Mouse (Mus musculus) hindbrain, embryonic 11.5 days (tissue): ENCODE results near the gene Sgk1. TPM values are rescaled to one million over a fixed set of nuclear protein-coding genes. Genes with fewer than 3 reads are reported as not detected.

Source experiments
- ATAC-seq: fragments of 200-750 bp; cut with Nextera tagmentation; 2 replicates; pipeline ENCODE4 v1.8.0; 2017; ENCODE audit warnings: mild to moderate bottlenecking, moderate TSS enrichment, moderate library complexity; ENCODE audit not compliant: low FRiP score
- DNase-seq: peaks from one replicate; pipeline ENCODE4 v3.0.0-alpha.2; 2015; ENCODE audit warnings: low spot score
- H3K27ac ChIP-seq: fragments of 300-500 bp; sonication (generic); 2 replicates; pipeline ENCODE4 v1.5.1; 2014; ENCODE audit warnings: mild to moderate bottlenecking, low read depth, low read length
- H3K27me3 ChIP-seq: fragments of 300-500 bp; sonication (generic); 2 replicates; pipeline ENCODE4 v1.6.1; 2014; ENCODE audit warnings: mild to moderate bottlenecking, low read length, moderate library complexity, mixed read lengths; ENCODE audit not compliant: control insufficient read depth, insufficient read depth
- H3K36me3 ChIP-seq: fragments of 300-500 bp; sonication (generic); 2 replicates; pipeline ENCODE4 v1.6.1; 2014; ENCODE audit warnings: mild to moderate bottlenecking, low read length, moderate library complexity, mixed read lengths; ENCODE audit not compliant: control insufficient read depth, insufficient read depth
- H3K4me1 ChIP-seq: fragments of 300-500 bp; sonication (generic); replicated peaks from 2 replicates; pipeline ENCODE4 v1.6.1; 2014; ENCODE audit warnings: low read length, mixed read lengths; ENCODE audit not compliant: control insufficient read depth, insufficient read depth
- H3K4me2 ChIP-seq: fragments of 300-500 bp; sonication (generic); replicated peaks from 2 replicates; pipeline ENCODE4 v1.6.1; 2014; ENCODE audit warnings: mild to moderate bottlenecking, low read depth, low read length
- H3K4me3 ChIP-seq: fragments of 300-500 bp; sonication (generic); 2 replicates; pipeline ENCODE4 v1.5.1; 2014; ENCODE audit warnings: low read depth, low read length
- H3K9ac ChIP-seq: fragments of 300-500 bp; sonication (generic); 2 replicates; pipeline ENCODE4 v1.6.1; 2014; ENCODE audit warnings: low read depth, low read length
- H3K9me3 ChIP-seq: fragments of 300-500 bp; sonication (generic); 2 replicates; pipeline ENCODE4 v1.6.1; 2016; ENCODE audit warnings: low read length; ENCODE audit not compliant: control insufficient read depth
- WGBS: fragments of 180-500 bp; shearing (Covaris S2); extraction: QIAGEN DNeasy Blood & Tissue Kit; methylation state at CpG from one replicate; pipeline ENCODE4 v1.1.7; 2014; 5-methylcytosine and 5-hydroxymethylcytosine counted together
- polyA plus RNA-seq: library from polyadenylated mRNA; unstranded; fragments of >200 nt; fragmentation: Nextera tagmentation; extraction: Ambion mirVana; gene quantifications from 2 replicates; pipeline ENCODE4 v1.2.1, GENCODE M21; 2014

The Sgk1 gene
- polyA plus RNA-seq, 1 experiment from 2014 or later = 24.6 TPM

GRCm38 (mm10) chr10:21916301-21917071 lies 34.5 kb downstream of the Sgk1 start:
- ATAC-seq = no peak
- WGBS = 88% methylated on average over 11 of the region's 11 CpGs

DNA sequence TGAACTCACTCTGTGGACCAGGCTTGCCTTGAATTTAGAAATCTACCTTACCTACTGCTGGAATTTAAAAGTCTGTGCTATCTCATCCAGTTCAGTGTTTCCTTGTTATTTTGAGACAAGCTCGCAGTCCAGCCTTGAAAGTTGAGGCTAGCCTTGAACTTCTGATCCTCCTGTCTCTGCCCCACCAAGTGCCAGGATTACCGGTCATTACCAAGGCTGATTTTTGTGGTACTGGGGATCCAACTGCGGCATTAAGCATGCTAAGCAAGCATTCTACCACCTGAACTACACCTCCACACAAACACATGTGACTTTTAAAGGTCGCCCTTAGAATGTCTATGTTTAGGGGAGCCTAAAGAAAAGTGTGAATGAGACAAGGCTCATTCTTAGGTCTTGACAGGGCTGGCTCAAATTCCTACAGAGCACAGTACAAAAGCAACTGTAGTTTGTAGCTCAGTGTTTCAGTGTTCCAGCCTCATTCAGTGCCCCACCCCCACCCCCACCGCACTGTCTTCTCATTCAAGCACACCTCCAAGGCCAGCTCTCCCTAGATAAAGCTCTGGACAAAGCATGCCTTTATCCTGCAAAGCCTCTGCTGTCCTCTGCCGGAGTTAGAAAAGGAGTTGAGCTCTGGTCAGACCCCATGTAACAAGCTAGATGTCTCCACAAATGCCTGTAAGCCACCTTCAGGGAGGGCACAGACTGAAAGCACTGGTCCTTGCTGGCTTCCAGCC lies 36.2 kb downstream of the Sgk1 start:
- H3K9me3 ChIP-seq = no peaks in the 10 kb centered on the region
- H3K9ac ChIP-seq = no peak overlapping the region
- H3K27me3 ChIP-seq = no peaks in the 10 kb centered on the region
- no peaks in the 10 kb centered on the region for H3K36me3 ChIP-seq
- DNase-seq = no peak
- no peaks in the 10 kb centered on the region for H3K4me1 ChIP-seq
- WGBS = 85% methylated on average over 6 of the region's 6 CpGs
- no peak overlapping the region for H3K4me2 ChIP-seq
- H3K27ac ChIP-seq = no peak overlapping the region
- no peak for ATAC-seq
- no peak overlapping the region for H3K4me3 ChIP-seq

More at GRCm38 (mm10) chr10:21916301-21917071, 34.5 kb downstream of the Sgk1 start:
- no peak overlapping the region for H3K4me2 ChIP-seq
- no peak overlapping the region for H3K4me3 ChIP-seq
- H3K9me3 ChIP-seq = no peaks in the 10 kb centered on the region
- no peaks in the 10 kb centered on the region for H3K27me3 ChIP-seq
- H3K27ac ChIP-seq = no peak overlapping the region
- H3K36me3 ChIP-seq = no peaks in the 10 kb centered on the region
- no peak overlapping the region for H3K9ac ChIP-seq
- no peak for DNase-seq
- H3K4me1 ChIP-seq = no peaks in the 10 kb centered on the region

DNA sequence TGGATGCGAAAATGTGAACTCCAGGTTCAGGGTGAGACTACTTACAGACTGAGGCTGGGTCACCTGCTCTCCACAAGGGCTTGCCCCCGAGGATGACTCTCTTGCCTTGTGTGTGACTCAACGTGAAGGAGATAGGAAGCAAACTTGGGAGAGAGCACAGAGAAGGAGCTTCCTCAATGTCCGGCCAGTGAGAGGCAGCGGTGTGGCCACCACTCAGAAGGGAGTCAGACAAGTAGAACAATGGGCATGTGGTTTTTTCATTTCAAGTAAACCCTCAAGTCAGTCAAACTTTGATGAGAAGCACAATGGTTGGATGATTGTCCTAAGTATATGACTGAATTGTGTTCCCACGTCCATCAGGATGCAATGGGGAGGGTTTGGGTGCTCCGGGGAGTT lies 36.8 kb downstream of the Sgk1 start:
- no peaks in the 10 kb centered on the region for H3K27me3 ChIP-seq
- H3K4me2 ChIP-seq = no peak overlapping the region
- no peaks in the 10 kb centered on the region; the same call in 1 of the 2 replicates for H3K4me1 ChIP-seq
- H3K9me3 ChIP-seq = no peaks in the 10 kb centered on the region
- H3K36me3 ChIP-seq = no peaks in the 10 kb centered on the region
- no peak overlapping the region for H3K9ac ChIP-seq
- no peak overlapping the region for H3K27ac ChIP-seq
- DNase-seq = no peak
- no peak overlapping the region for H3K4me3 ChIP-seq
- 86% methylated on average over 7 of the region's 7 CpGs for WGBS
- ATAC-seq = no peak

DNA sequence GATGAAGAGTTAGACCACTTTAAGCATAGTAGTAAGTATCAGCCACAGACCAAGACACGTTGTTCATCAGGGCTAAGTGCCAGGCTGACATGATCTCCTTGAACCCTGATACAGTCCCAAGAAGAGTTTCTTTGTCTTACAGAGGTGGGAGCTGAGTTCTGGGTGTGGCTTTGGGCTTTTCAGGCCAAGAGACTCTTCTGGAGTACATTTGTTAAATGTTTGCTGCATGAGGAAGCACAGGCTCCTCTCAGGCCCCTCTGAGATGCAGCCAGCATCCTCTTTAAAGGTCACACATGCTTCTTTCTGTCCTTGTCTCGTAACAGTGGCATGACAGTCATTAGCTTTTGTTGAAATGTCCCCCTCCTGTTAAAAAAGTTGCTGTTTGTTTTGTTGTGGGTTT lies 38.6 kb downstream of the Sgk1 start:
- Histone ChIP-seq H3K36me3 (no peaks in the 10 kb centered on the region), H3K4me2 (no peak overlapping the region), H3K4me3 (no peak overlapping the region), H3K9me3 (no peaks in the 10 kb centered on the region), H3K4me1 (no peaks in the 10 kb centered on the region; the same call in 1 of the 2 replicates), H3K27me3 (no peaks in the 10 kb centered on the region), H3K9ac (no peak overlapping the region), H3K27ac (no peak overlapping the region)
- ATAC-seq = no peak
- 65% methylated on average over 2 of the region's 2 CpGs for WGBS
- no peak for DNase-seq

DNA sequence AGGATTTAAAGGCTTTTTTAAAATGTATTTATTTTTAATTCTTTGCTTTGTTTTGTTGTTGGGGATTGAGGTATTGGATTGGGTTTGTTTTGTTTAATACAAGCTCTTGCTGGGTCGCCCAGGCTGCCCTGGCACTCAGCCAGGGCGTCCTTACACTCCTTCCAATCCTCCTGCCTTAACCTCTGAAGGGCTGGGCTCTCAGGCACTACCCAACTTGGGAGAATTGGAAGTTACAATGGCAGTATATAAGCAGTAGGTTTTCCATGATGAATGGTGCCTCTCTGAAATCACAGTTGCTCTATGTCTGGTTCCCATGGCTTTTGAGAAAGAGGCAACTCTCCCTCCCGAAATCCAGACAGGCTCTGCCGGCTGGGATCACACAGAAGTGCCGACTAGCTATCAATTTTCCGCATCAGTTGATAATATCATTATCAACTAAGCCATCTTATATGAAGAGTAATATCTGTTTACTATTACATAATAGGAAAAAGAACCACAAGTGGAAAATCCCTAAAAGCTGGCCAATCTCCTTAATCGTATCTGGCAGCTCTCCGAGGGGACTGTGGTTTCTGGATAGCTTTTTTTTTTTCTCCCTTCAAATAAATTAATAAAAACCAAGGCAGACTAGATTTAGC lies 40.8 kb downstream of the Sgk1 start:
- no peaks in the 10 kb centered on the region for H3K27me3 ChIP-seq
- no peak overlapping the region for H3K4me2 ChIP-seq
- H3K27ac ChIP-seq = no peak overlapping the region
- no peaks in the 10 kb centered on the region for H3K9me3 ChIP-seq
- ATAC-seq (no peak), DNase-seq (no peak)
- H3K4me3 ChIP-seq = no peak overlapping the region
- no peaks in the 10 kb centered on the region; the same call in 1 of the 2 replicates for H3K4me1 ChIP-seq
- H3K36me3 ChIP-seq = no peaks in the 10 kb centered on the region
- WGBS = 55% methylated on average over 8 of the region's 8 CpGs
- no peak overlapping the region for H3K9ac ChIP-seq

DNA sequence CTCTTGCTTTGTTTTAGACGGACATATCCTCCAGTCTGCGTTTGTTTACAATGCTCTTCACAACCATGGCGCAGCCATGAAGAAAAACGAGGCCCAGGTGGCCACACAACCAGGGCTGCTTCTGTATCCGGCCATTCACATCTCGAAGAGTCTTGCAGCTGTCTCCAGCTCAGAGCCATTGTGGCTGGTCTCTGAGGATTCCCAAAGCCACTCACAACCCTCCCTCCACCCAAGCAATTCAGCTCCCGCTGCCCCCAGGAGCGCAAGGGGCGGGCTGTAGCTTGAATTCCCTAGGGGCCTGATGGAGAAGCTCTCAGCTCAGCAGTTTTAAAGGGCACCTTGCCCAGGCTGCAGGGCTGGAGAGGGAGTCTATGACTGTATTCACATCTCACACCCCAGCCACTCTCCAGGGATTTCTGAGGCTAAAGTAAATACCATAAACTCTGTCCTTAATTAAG lies 41.5 kb downstream of the Sgk1 start:
- Histone ChIP-seq H3K4me3 (no peak overlapping the region), H3K36me3 (no peaks in the 10 kb centered on the region), H3K4me1 (no peaks in the 10 kb centered on the region; the same call in 1 of the 2 replicates), H3K4me2 (no peak overlapping the region), H3K9ac (no peak overlapping the region), H3K27ac (peak overlapping the region; percentile 19), H3K9me3 (no peaks in the 10 kb centered on the region), H3K27me3 (no peaks in the 10 kb centered on the region)
- ATAC-seq (peak; percentile 85), DNase-seq (peak; percentile 58)
- 4% methylated on average over 9 of the region's 9 CpGs for WGBS

DNA sequence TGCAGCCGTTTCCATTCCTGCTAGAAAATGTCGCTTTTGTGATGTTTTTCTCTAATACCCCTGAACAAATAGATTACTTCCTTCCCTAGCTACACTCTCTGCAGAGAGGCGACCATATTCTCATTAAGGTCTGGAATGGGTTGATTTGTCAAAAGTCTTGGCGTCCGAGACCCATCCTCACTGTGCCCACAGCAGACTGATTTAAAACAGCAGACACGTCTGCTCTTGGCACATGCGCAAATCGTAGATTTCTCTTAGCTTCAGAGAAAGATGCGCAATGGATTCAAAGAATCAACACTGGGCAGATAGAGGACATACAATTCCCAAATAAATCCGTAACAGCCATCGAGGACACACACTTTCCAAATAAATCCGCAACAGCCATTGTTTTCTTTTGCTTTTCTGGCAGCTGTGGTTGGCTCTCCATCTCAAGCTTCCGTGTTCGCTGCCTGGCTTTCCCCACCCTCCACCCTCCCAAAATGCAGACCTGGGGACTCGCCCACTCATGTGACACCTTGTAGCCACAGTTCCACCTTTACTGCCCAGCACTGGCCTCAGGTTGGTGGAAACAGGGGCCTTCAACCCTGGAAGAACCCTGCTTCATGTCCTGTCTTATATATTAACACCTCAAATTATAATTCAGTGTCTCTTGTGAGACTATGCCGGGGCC lies 42.2 kb downstream of the Sgk1 start:
- no peak overlapping the region for H3K4me2 ChIP-seq
- H3K36me3 ChIP-seq = no peaks in the 10 kb centered on the region
- H3K27ac ChIP-seq = no peak overlapping the region

DNA sequence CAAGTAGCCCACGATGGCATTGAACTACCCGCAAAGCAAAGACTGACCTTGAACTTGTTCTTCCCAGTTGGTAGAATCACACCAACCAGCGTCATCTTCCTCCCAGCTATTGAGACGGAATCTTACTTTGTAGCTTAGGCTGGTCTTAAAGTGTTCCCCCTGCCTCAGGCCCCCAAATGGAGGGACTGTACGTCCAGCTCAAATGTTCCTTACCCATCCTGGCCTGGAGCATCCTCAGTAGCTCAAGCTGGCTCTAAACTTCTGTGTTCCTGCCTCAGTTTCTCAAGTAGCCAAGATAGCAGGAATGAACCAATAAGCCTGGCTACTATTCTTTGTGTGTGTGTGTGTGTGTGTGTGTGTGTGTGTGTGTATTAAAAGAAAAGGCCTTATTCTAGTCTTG lies 45.0 kb downstream of the Sgk1 start:
- Histone ChIP-seq H3K4me1 (no peaks in the 10 kb centered on the region; the same call in 1 of the 2 replicates), H3K27me3 (no peaks in the 10 kb centered on the region), H3K9ac (no peak overlapping the region), H3K27ac (no peak overlapping the region), H3K9me3 (no peaks in the 10 kb centered on the region), H3K36me3 (no peaks in the 10 kb centered on the region), H3K4me3 (no peak overlapping the region), H3K4me2 (no peak overlapping the region)
- WGBS = 94% methylated on average over 5 of the region's 5 CpGs
- DNase-seq = no peak
- ATAC-seq = no peak

More for the DNA sequence above, 42.2 kb downstream of the Sgk1 start:
- Histone ChIP-seq H3K9ac (no peak overlapping the region), H3K4me1 (no peaks in the 10 kb centered on the region; the same call in 1 of the 2 replicates), H3K9me3 (no peaks in the 10 kb centered on the region), H3K27me3 (no peaks in the 10 kb centered on the region), H3K4me3 (no peak overlapping the region)
- DNase-seq (no peak), ATAC-seq (no peak)
- 78% methylated on average over 16 of the region's 16 CpGs for WGBS
